Mouse (Mus musculus): Measurements from ENCODE around the gene Olfr373. TPM values are rescaled to one million over a fixed set of nuclear protein-coding genes. Genes with fewer than 3 reads are reported as not detected.
"Not testable (repeated sequence)": the region's sequence is repeated elsewhere in the genome, so short reads cannot be mapped to it uniquely, and the experiment has no call there.

Olfr373 gene
- polyA plus RNA-seq, 1 experiment from 2014 or later = not detected

DNA sequence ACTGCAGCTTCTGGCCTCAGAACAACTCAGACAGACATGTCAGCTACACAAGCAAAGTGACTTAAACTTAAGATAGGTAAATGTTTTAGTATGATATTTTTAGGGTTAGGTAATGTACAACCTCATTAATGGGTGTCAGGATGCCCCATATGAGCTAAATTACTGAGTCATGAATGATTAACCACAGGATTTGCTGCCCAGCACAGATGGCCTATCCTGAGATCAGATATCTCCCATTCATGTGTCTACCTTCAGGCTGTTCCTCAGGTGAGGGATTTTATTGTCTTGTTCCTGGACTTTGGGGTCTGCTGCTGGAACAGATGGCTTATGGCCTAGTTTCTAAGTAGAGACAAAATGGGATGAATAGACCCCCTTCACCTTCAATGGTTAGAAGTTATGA is 13.7 kb downstream of the Olfr373 start:
- H3K4me2 ChIP-seq (ENCODE audit: low read length); H3K36me3 ChIP-seq (ENCODE audit: control insufficient read depth, insufficient read depth, low read length); H3K9ac ChIP-seq (ENCODE audit: low read length); ATAC-seq (ENCODE audit: insufficient number of reproducible peaks, insufficient read depth, low FRiP score, low read depth); H3K27ac ChIP-seq (replicated peaks in 1 of 2; ENCODE audit: control insufficient read depth in 1 of 2, insufficient read depth in 1 of 2, low read depth in 2 of 2, low read length in 2 of 2); H3K27me3 ChIP-seq (ENCODE audit: control insufficient read depth, insufficient read depth, low read length); H3K4me1 ChIP-seq (ENCODE audit: control insufficient read depth in 2 of 2, insufficient read depth in 2 of 2, low read length in 2 of 2); H3K9me3 ChIP-seq (ENCODE audit: control insufficient read depth, low read length); H3K4me3 ChIP-seq (ENCODE audit: control insufficient read depth in 1 of 2, insufficient read depth in 1 of 2, low read depth in 1 of 2, low read length in 2 of 2): not testable (repeated sequence)

DNA sequence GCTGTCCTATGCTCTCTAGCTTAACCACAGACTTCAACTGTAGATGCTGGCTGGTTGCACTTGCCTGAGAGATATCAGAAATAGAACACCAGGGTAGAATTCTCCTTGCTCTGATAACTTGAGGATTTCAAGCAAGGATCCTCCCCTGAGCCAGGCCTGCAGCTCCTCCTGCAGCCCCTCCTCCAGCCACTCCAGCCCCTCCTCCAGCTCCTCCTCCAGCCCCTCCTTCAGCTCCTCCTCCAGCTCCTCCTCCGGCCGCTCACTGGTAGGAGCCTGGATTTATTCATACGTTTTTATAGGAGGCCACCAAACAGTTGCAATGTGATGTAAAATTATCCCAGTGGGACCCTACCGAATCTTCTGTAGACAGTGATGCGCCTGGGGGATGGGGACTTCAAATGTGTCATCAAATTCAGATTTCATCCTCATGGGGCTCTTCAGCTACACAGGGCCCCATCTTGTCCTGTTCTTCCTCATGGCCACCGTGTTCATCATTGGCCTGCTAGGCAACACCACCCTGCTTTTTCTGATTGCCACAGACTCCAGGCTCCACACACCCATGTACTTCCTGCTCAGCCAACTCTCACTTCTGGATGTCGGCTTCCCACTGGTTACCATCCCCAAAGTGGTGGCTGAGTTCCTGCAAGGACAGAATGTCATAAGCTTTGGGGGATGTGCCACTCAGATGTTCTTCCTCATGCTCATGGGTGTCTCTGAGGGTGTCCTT is 16.6 kb downstream of the Olfr373 start:
- not testable (repeated sequence) for H3K4me3 ChIP-seq (ENCODE audit: control insufficient read depth in 1 of 2, insufficient read depth in 1 of 2, low read depth in 1 of 2, low read length in 2 of 2); H3K27ac ChIP-seq (replicated peaks in 1 of 2; ENCODE audit: control insufficient read depth in 1 of 2, insufficient read depth in 1 of 2, low read depth in 2 of 2, low read length in 2 of 2); ATAC-seq (ENCODE audit: insufficient number of reproducible peaks, insufficient read depth, low FRiP score, low read depth); H3K27me3 ChIP-seq (ENCODE audit: control insufficient read depth, insufficient read depth, low read length); H3K9me3 ChIP-seq (ENCODE audit: control insufficient read depth, low read length); H3K36me3 ChIP-seq (ENCODE audit: control insufficient read depth, insufficient read depth, low read length); H3K4me2 ChIP-seq (ENCODE audit: low read length); H3K9ac ChIP-seq (ENCODE audit: low read length); H3K4me1 ChIP-seq (ENCODE audit: control insufficient read depth in 2 of 2, insufficient read depth in 2 of 2, low read length in 2 of 2)
- 39% methylated on average over 6 of the region's 7 CpGs for WGBS

DNA sequence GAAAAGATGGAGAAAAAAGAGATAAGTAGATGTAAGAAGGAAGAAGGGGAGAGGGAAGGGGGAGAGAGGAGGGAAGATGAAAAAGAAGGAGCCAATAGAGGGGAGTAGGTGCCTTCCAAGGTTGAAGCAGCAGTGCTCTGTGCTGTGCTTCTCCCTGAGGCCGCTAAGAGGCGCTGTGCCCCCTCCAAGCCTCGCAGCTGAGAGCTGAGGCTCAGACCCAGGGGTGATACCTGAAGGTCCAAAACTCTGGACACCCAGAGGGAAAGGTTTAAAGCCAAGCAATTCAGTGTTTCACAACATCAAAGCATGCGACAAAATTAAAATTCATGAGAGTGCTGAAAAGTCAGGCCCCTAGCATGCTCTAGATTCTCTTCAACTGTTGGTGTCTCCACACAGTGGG is 22.2 kb downstream of the Olfr373 start:
- Histone ChIP-seq H3K27me3 (ENCODE audit: control insufficient read depth, insufficient read depth, low read length) (no peaks in the 10 kb centered on the region), H3K36me3 (ENCODE audit: control insufficient read depth, insufficient read depth, low read length) (no peaks in the 10 kb centered on the region), H3K4me2 (ENCODE audit: low read length) (no peak overlapping the region), H3K4me1 (ENCODE audit: control insufficient read depth in 2 of 2, insufficient read depth in 2 of 2, low read length in 2 of 2) (no peaks in the 10 kb centered on the region), H3K27ac (replicated peaks in 1 of 2; ENCODE audit: control insufficient read depth in 1 of 2, insufficient read depth in 1 of 2, low read depth in 2 of 2, low read length in 2 of 2) (no peak overlapping the region), H3K9ac (ENCODE audit: low read length) (no peak overlapping the region), H3K9me3 (ENCODE audit: control insufficient read depth, low read length) (peaks cover 3% of the 10 kb centered on the region), H3K4me3 (ENCODE audit: control insufficient read depth in 1 of 2, insufficient read depth in 1 of 2, low read depth in 1 of 2, low read length in 2 of 2) (no peak overlapping the region)
- WGBS = 15% methylated on average over 4 of the region's 4 CpGs
- no peak for ATAC-seq (ENCODE audit: insufficient number of reproducible peaks, insufficient read depth, low FRiP score, low read depth)

DNA sequence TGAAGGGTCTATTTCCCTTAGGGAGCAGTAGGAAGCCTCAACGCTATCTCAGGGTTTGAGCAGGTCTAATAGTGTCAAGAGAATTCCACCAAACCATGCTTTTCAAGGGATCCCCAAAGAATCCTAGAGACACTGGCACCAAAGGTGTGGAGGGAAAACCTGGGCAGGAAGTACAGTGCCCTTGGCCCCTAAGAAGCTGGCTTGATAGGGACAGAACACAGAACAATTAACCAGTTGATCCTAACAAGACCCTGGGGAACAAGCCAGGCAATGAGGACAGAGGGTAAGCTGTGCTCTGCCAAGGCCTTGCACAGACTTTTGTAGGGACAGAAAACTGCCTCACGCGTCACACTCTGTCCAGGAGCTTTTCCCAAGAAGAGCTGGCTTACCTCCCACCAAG is 23.8 kb downstream of the Olfr373 start, which contains the start of gene Olfr374:
TSS of gene Olfr374 (plus strand) at position 301 of the 400 bp plus-strand sequence.
- peaks cover 3% of the 10 kb centered on the region for H3K9me3 ChIP-seq (ENCODE audit: control insufficient read depth, low read length)
- H3K4me2 ChIP-seq (ENCODE audit: low read length) = no peak within 1 kb of the TSS
- H3K27me3 ChIP-seq (ENCODE audit: control insufficient read depth, insufficient read depth, low read length) = no peaks in the 10 kb centered on the region
- no peaks in the 10 kb centered on the region for H3K4me1 ChIP-seq (ENCODE audit: control insufficient read depth in 2 of 2, insufficient read depth in 2 of 2, low read length in 2 of 2)
- no peak for ATAC-seq (ENCODE audit: insufficient number of reproducible peaks, insufficient read depth, low FRiP score, low read depth)
- no peak within 1 kb of the TSS for H3K27ac ChIP-seq (replicated peaks in 1 of 2; ENCODE audit: control insufficient read depth in 1 of 2, insufficient read depth in 1 of 2, low read depth in 2 of 2, low read length in 2 of 2)
- H3K9ac ChIP-seq (ENCODE audit: low read length) = no peak within 1 kb of the TSS
- WGBS = 82% methylated on average over 3 of the region's 3 CpGs
- H3K36me3 ChIP-seq (ENCODE audit: control insufficient read depth, insufficient read depth, low read length) = no peaks in the 10 kb centered on the region
- H3K4me3 ChIP-seq (ENCODE audit: control insufficient read depth in 1 of 2, insufficient read depth in 1 of 2, low read depth in 1 of 2, low read length in 2 of 2) = no peak within 1 kb of the TSS

DNA sequence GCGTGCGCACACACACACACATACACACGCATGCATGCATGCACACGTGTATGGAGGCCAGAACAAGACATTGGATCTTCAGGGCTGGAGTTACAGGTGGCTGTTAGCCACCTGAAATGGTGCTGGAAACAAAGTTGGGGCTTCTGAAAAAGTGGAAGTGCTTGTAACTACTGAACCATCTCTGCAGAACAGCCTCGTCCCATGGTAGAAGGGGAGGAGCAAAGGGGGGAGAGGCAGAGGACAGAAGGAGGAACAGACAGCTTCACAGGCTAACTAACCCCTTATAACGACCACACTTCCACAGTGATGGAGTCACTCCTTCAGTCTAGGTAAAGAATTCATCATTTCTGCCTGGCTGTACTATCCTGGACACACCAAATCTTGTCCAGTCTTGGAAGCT is 27.9 kb downstream of the Olfr373 start:
- Histone ChIP-seq H3K36me3 (ENCODE audit: control insufficient read depth, insufficient read depth, low read length) (no peaks in the 10 kb centered on the region), H3K9me3 (ENCODE audit: control insufficient read depth, low read length) (0 out of 2 replicates have a peak, but pooled peaks cover 3% of the 10 kb centered on the region), H3K4me2 (ENCODE audit: low read length) (no peak overlapping the region), H3K27ac (replicated peaks in 1 of 2; ENCODE audit: control insufficient read depth in 1 of 2, insufficient read depth in 1 of 2, low read depth in 2 of 2, low read length in 2 of 2) (no peak overlapping the region), H3K9ac (ENCODE audit: low read length) (no peak overlapping the region), H3K4me1 (ENCODE audit: control insufficient read depth in 2 of 2, insufficient read depth in 2 of 2, low read length in 2 of 2) (no peaks in the 10 kb centered on the region), H3K4me3 (ENCODE audit: control insufficient read depth in 1 of 2, insufficient read depth in 1 of 2, low read depth in 1 of 2, low read length in 2 of 2) (no peak overlapping the region), H3K27me3 (ENCODE audit: control insufficient read depth, insufficient read depth, low read length) (no peaks in the 10 kb centered on the region)
- 64% methylated on average over 6 of the region's 6 CpGs for WGBS
- ATAC-seq (ENCODE audit: insufficient number of reproducible peaks, insufficient read depth, low FRiP score, low read depth) = no peak

DNA sequence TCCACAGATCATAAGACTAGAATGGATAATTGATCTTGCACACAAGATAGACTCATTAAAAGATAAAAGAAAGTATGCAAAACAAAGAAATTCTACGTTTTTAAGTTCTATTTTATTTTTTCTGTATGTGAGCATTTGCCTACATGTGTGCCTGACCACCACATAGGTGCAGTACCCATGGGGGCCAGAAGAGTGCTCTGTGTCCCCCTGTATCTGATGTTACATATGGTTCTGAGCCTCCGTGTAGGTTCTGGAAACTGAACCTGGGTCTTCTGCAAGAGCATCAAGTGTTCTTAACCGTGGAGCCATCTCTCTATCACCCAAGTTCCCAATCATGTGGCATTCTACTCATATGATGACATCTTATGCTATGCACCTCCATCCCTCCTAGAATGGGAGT is 29.5 kb downstream of the Olfr373 start:
- Histone ChIP-seq H3K4me1 (ENCODE audit: control insufficient read depth in 2 of 2, insufficient read depth in 2 of 2, low read length in 2 of 2) (no peaks in the 10 kb centered on the region), H3K36me3 (ENCODE audit: control insufficient read depth, insufficient read depth, low read length) (no peaks in the 10 kb centered on the region), H3K4me3 (ENCODE audit: control insufficient read depth in 1 of 2, insufficient read depth in 1 of 2, low read depth in 1 of 2, low read length in 2 of 2) (no peak overlapping the region), H3K27ac (replicated peaks in 1 of 2; ENCODE audit: control insufficient read depth in 1 of 2, insufficient read depth in 1 of 2, low read depth in 2 of 2, low read length in 2 of 2) (no peak overlapping the region), H3K9me3 (ENCODE audit: control insufficient read depth, low read length) (0 out of 2 replicates have a peak, but pooled peaks cover 3% of the 10 kb centered on the region), H3K27me3 (ENCODE audit: control insufficient read depth, insufficient read depth, low read length) (no peaks in the 10 kb centered on the region), H3K9ac (ENCODE audit: low read length) (no peak overlapping the region), H3K4me2 (ENCODE audit: low read length) (no peak overlapping the region)
- no peak for ATAC-seq (ENCODE audit: insufficient number of reproducible peaks, insufficient read depth, low FRiP score, low read depth)
- 63% methylated on average over 3 of the region's 3 CpGs for WGBS

DNA sequence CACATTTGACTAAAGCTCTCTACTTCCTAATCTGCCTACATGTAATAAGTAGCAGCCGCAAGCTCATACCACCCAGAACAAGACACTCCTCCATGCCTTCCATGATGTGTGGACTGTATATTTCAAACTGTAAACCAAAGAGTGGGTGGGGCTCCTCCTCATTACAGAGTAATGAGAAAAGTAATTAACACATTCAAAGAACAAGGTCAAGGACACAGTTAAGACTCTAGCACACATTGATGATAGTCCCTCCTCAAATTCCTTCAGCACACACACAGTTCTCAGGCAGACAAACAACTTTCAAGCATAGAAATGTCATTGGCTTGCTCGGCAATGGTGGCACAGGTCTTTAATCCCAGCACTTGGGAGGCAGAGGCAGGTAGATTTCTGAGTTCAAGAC is 32.2 kb downstream of the Olfr373 start:
- Histone ChIP-seq H3K9me3 (ENCODE audit: control insufficient read depth, low read length) (0 out of 2 replicates have a peak, but pooled peaks cover 3% of the 10 kb centered on the region), H3K4me2 (ENCODE audit: low read length) (no peak overlapping the region), H3K4me3 (ENCODE audit: control insufficient read depth in 1 of 2, insufficient read depth in 1 of 2, low read depth in 1 of 2, low read length in 2 of 2) (no peak overlapping the region), H3K9ac (ENCODE audit: low read length) (no peak overlapping the region), H3K36me3 (ENCODE audit: control insufficient read depth, insufficient read depth, low read length) (no peaks in the 10 kb centered on the region), H3K27me3 (ENCODE audit: control insufficient read depth, insufficient read depth, low read length) (no peaks in the 10 kb centered on the region), H3K27ac (replicated peaks in 1 of 2; ENCODE audit: control insufficient read depth in 1 of 2, insufficient read depth in 1 of 2, low read depth in 2 of 2, low read length in 2 of 2) (no peak overlapping the region), H3K4me1 (ENCODE audit: control insufficient read depth in 2 of 2, insufficient read depth in 2 of 2, low read length in 2 of 2) (no peaks in the 10 kb centered on the region)
- no peak for ATAC-seq (ENCODE audit: insufficient number of reproducible peaks, insufficient read depth, low FRiP score, low read depth)
- 80% methylated on average over 2 of the region's 2 CpGs for WGBS

DNA sequence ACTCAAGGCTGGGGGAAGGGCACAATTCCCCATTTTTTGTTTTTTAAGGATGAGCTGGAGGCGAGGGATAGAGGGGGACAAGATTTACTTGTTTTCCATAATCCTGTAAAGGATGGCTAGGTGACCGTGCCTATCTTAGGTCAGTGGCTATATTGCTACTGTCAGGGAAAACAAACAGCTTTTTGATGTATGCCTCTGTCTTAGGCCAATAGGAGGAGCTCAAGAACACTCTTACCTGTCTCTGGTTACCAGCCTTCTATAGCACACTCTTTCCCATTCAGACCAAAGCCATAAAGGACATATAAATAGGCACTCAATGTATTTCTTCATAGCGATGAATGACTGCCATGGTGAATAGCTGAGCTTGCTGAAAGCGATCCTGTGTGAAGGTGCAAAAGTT is 35.6 kb downstream of the Olfr373 start:
- Histone ChIP-seq H3K27ac (replicated peaks in 1 of 2; ENCODE audit: control insufficient read depth in 1 of 2, insufficient read depth in 1 of 2, low read depth in 2 of 2, low read length in 2 of 2) (no peak overlapping the region), H3K4me3 (ENCODE audit: control insufficient read depth in 1 of 2, insufficient read depth in 1 of 2, low read depth in 1 of 2, low read length in 2 of 2) (no peak overlapping the region), H3K9me3 (ENCODE audit: control insufficient read depth, low read length) (no peaks in the 10 kb centered on the region), H3K27me3 (ENCODE audit: control insufficient read depth, insufficient read depth, low read length) (no peaks in the 10 kb centered on the region), H3K4me2 (ENCODE audit: low read length) (no peak overlapping the region), H3K9ac (ENCODE audit: low read length) (no peak overlapping the region), H3K36me3 (ENCODE audit: control insufficient read depth, insufficient read depth, low read length) (no peaks in the 10 kb centered on the region), H3K4me1 (ENCODE audit: control insufficient read depth in 2 of 2, insufficient read depth in 2 of 2, low read length in 2 of 2) (no peaks in the 10 kb centered on the region)
- WGBS = 36% methylated on average over 4 of the region's 4 CpGs
- no peak for ATAC-seq (ENCODE audit: insufficient number of reproducible peaks, insufficient read depth, low FRiP score, low read depth)
